Mouse (Mus musculus) left cerebral cortex, postnatal 25 days (tissue): ENCODE data around the gene Cog7. TPM values are rescaled to one million over a fixed set of nuclear protein-coding genes. Genes with fewer than 3 reads are reported as not detected.
A peak's percentile ranks its signal among the peaks of the same experiment; 100 is the strongest.

Source experiments
- DNase-seq, 2 experiments: peaks; one replicate each; pipeline ENCODE4 v3.0.0; 2022; ENCODE audit warnings: low spot score in 2 of 2, mixed read lengths in 1 of 2
- intact Hi-C: fragments of 180-260 bp; cut with DNase I; formaldehyde crosslinking; loops from one replicate; pipeline ENCODE4 v1.15.1; 2025
- total RNA-seq, 2 experiments: library from RNA; stranded (reverse); gene quantifications; 2 replicates each; pipeline ENCODE4 v1.2.3; 2021

Gene Cog7
- total RNA-seq, result 10 to 100 TPM; 39.4 to 40.9 TPM

DNA sequence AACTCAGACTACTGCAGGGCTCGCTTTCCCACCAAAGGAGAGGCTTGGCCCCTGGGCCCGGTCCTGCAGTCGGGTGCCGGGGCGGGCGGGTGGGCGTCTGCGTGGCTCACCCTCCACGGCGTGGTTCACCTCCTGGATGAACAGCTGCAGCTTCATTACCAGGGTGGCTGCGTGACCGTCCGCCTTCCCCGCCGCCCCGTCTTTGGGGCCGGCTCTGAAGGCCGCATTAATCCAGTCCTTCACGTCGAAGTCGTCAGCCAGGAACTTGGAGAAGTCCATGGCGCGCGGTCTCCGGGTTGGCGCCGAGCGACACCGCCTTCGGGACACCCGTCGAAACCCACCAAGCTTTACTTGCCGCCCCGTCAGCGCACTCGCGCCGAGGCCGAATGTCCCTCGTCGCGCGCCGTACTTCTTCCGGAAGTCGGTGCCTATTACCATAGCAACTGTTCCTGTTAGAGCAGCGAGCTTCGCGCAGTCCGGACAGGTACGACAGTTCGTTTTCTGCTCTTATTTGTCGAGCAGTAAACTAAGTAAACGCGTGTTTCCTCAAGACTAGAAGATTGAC is at the start of gene Cog7:
Cog7 (minus strand) TSS at position 405 of the 565 bp plus-strand sequence.
- DNase-seq, result peak; percentile 93 to 94
- intact Hi-C loops, result no loop called here

DNA sequence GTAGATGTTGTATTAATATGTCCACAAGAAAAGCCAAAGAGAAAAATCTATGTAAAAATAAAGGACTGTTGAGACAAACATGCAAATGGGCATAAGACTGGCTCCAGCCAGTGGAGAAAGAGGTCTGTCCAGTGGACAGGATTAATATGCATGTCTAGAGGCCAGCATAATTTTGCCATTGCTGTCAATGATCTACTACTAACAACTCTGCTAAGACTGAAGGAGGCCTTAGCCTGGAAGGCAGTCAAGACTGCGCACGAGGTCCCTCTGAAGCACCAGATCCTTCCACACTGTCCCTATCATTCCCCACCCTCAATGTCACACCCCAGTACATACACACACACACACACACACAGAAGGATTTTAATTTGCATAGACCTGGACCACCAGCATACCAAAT is 40.6 kb upstream of the Cog7 start:
- DNase-seq, result no peak
- intact Hi-C loops, result no loop called here

- intact Hi-C loops, result no loop called here
- peak; percentile 88 to 90 for DNase-seq
Measured at GRCm38 (mm10) chr7:122020667-122021354, 39.3 kb upstream of the Cog7 start, which contains the start of gene Gga2. Gene Gga2 (minus strand): TSS chr7:122021222.

GRCm38 (mm10) chr7:122020273-122020666 is 38.8 kb upstream of the Cog7 start:
- intact Hi-C loops, result no loop called here

DNA sequence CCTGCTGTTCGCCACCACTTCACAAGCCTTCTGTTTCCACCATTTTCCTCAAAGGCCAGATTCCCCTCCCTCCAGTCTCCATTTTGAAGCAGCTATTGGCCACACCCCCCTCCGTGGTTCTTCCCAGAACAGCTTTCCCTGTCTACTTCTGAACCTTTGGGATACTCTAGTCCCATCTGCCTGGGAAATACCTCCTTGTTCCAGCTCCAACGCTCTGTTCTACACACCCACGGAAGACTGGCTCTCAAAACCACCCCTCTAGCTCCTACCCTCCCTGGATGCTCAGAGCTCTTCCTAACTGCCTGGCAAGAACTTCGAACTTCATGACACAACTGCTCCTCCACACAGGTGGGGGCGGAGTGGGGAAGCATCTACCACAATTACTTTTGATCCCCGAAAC is 37.5 kb upstream of the Cog7 start:
- intact Hi-C loops, result loop anchor here (2.0 kb wide), 1 partner anchor 48 kb away; the partner anchor contains the start of genes Ears2 and Ubfd1
- DNase-seq, result peak; percentile 50 to 89

More at GRCm38 (mm10) chr7:122020273-122020666, 38.8 kb upstream of the Cog7 start:
- peak; percentile 17 to 30 for DNase-seq

- intact Hi-C loops, result loop anchor here (2.0 kb wide), 1 partner anchor 49 kb away; the partner anchor contains the start of genes Ears2 and Ubfd1
- no peak for DNase-seq
Measured at GRCm38 (mm10) chr7:122018247-122018646, 36.7 kb upstream of the Cog7 start.

GRCm38 (mm10) chr7:122015734-122016133 is 34.2 kb upstream of the Cog7 start:
- DNase-seq, result no peak
- intact Hi-C loops, result no loop called here

- DNase-seq, result no peak
- intact Hi-C loops, result no loop called here
Measured at GRCm38 (mm10) chr7:122015105-122015504, 33.6 kb upstream of the Cog7 start.

GRCm38 (mm10) chr7:122012949-122013348 is 31.4 kb upstream of the Cog7 start:
- no peak for DNase-seq
- intact Hi-C loops, result no loop called here

- DNase-seq, result no peak
- intact Hi-C loops, result no loop called here
Measured at GRCm38 (mm10) chr7:122012370-122012769, 30.9 kb upstream of the Cog7 start.

DNA sequence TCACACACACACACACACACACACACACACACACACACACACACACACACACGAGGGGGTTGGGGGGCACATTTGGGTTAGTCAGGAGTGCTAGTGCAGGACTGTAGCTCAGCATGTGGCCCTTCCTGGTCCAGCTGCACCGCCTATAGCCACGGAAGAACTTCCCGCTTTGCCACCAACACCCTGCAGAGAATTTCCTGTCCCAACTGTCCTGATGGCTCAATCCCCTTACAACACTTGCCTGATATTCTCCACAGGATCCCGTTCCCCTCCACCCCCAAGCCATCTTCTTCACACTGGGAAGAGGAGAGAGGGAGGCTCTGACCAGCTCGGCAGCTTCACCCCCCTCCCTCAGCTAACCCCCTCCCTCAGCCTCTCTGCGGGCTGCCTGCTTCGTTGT is 18.9 kb upstream of the Cog7 start:
- intact Hi-C loops, result no loop called here

GRCm38 (mm10) chr7:121995961-121996360 is 14.4 kb upstream of the Cog7 start:
- DNase-seq, result no peak
- intact Hi-C loops, result no loop called here

More for the DNA sequence above, 18.9 kb upstream of the Cog7 start:
- no peak for DNase-seq

- DNase-seq, result peak; percentile 48 to 63
- intact Hi-C loops, result no loop called here
Measured at GRCm38 (mm10) chr7:121975031-121975430, 6.5 kb downstream of the Cog7 start.

GRCm38 (mm10) chr7:121971698-121972097 is 9.8 kb downstream of the Cog7 start:
- no peak for DNase-seq
- intact Hi-C loops, result no loop called here

- intact Hi-C loops, result no loop called here
- no peak for DNase-seq
Measured at GRCm38 (mm10) chr7:121970250-121970649, 11.3 kb downstream of the Cog7 start.

DNA sequence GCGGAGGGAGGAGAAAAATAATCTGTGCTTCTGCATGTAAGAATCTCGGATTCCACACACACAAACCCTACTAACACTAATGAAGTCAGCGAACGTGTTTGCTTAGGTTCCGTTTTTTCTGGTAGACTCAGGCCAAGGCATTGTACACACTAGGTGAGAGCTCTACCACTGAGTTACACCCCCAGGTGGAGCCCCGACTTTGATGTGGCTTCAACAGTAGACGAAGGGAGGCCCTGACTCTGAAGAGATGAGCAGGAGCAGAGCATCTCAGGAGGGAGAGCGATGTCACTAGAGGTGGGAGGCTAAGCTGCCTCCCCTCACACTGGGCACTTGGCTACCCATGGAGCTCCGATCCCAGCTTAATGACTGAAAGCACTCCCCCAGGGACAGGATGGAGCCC is 12.7 kb downstream of the Cog7 start:
- intact Hi-C loops, result no loop called here
- DNase-seq, result no peak

- intact Hi-C loops, result no loop called here
- DNase-seq, result no peak
Measured at GRCm38 (mm10) chr7:121968242-121968641, 13.3 kb downstream of the Cog7 start.

GRCm38 (mm10) chr7:121966169-121966568 is 15.3 kb downstream of the Cog7 start:
- intact Hi-C loops, result no loop called here
- no peak for DNase-seq

GRCm38 (mm10) chr7:121963883-121964398 is 17.6 kb downstream of the Cog7 start:
- intact Hi-C loops, result loop anchor here (1.0 to 5.0 kb wide), 2 partner anchors 230 to 477 kb away; partner anchors contain the start of gene Scnn1g
- DNase-seq, result peak; percentile 58 to 79

- intact Hi-C loops, result loop anchor here (5.0 kb wide), 1 partner anchor 475 kb away; no protein-coding TSS in a partner anchor
- DNase-seq, result no peak
Measured at GRCm38 (mm10) chr7:121962571-121962959, 18.9 kb downstream of the Cog7 start.
